Mouse (Mus musculus): ENCODE results near the gene Nfatc2. TPM values are rescaled to one million over a fixed set of nuclear protein-coding genes. Genes with fewer than 3 reads are reported as not detected.

Nfatc2 gene
- total and polyA plus RNA-seq, 3 experiments, result not detected

GRCm38 (mm10) chr2:168640460-168640859, 39.0 kb upstream of the Nfatc2 start:
- no peak for DNase-seq (ENCODE audit: low read depth, low spot score)
- no peak for TF ChIP-seq ZMIZ1 (IDR thresholded peaks at IDR 0.05; ENCODE audit: low read depth, low read length)
- TF ChIP-seq RCOR1 (IDR thresholded peaks at IDR 0.05; ENCODE audit: low read depth, low read length), result no peak
- no peak for TF ChIP-seq MEF2A (IDR thresholded peaks at IDR 0.05; ENCODE audit: extremely low read depth, insufficient replicate concordance, low read depth, low read length, poor library complexity, severe bottlenecking)
- Histone ChIP-seq H3K4me1 (ENCODE audit: control insufficient read depth in 1 of 2, insufficient read depth in 2 of 2, low read length in 2 of 2) (no peaks in the 10 kb centered on the region), H3K79me2 (ENCODE audit: control insufficient read depth, insufficient read depth, low read length, poor library complexity) (no peaks in the 10 kb centered on the region), H3K27ac (ENCODE audit: control insufficient read depth, low read depth, low read length) (no peak overlapping the region), H3K4me3 (ENCODE audit: control insufficient read depth in 1 of 2, insufficient read depth in 1 of 2, low read depth in 2 of 2, low read length in 2 of 2) (no peak overlapping the region), H3K36me3 (ENCODE audit: control insufficient read depth in 1 of 2, insufficient read depth in 2 of 2, low read length in 2 of 2) (no peaks in the 10 kb centered on the region), H3K9me3 (replicated peaks; ENCODE audit: insufficient read depth, low read length) (no peaks in the 10 kb centered on the region), H3K27me3 (ENCODE audit: control insufficient read depth in 1 of 2, insufficient read depth in 2 of 2, low read length in 2 of 2) (no peaks in the 10 kb centered on the region), H3K9ac (ENCODE audit: control insufficient read depth, low read depth, low read length, poor library complexity, severe bottlenecking) (no peak overlapping the region)

GRCm38 (mm10) chr2:168634881-168635280, 33.4 kb upstream of the Nfatc2 start:
- no peak overlapping the region for H3K4me3 ChIP-seq (ENCODE audit: control insufficient read depth in 1 of 2, insufficient read depth in 1 of 2, low read depth in 2 of 2, low read length in 2 of 2)
- TF ChIP-seq MEF2A (IDR thresholded peaks at IDR 0.05; ENCODE audit: extremely low read depth, insufficient replicate concordance, low read depth, low read length, poor library complexity, severe bottlenecking), result no peak
- no peak for TF ChIP-seq CHD2 (IDR thresholded peaks at IDR 0.05; ENCODE audit: low read length)
- no peak for TF ChIP-seq EP300 (IDR thresholded peaks at IDR 0.05; ENCODE audit: low read depth in 1 of 2, low read length in 2 of 2)
- no peak for TF ChIP-seq E2F4 (IDR thresholded peaks at IDR 0.05; ENCODE audit: borderline replicate concordance, low read depth, low read length)
- TF ChIP-seq MAFK (IDR thresholded peaks at IDR 0.05; ENCODE audit: borderline replicate concordance, low read depth, low read length), result no peak
- TF ChIP-seq KAT2A (conservative IDR thresholded peaks at IDR 0.05; ENCODE audit: low read depth, low read length), result no peak
- no peak for TF ChIP-seq MYC (IDR thresholded peaks at IDR 0.05; ENCODE audit: low read depth, low read length)
- TF ChIP-seq SIN3A (IDR thresholded peaks at IDR 0.05; ENCODE audit: low read length), result no peak
- TF ChIP-seq ELF1 (IDR thresholded peaks at IDR 0.05; ENCODE audit: low read depth, low read length), result no peak
- TF ChIP-seq POLR2A (IDR thresholded peaks at IDR 0.05; ENCODE audit: control insufficient read depth in 1 of 2, insufficient read depth in 1 of 2, low read depth in 1 of 2, low read length in 2 of 2, poor library complexity in 1 of 2), result no peak
- TF ChIP-seq MXI1 (IDR thresholded peaks at IDR 0.05; ENCODE audit: low read depth, low read length), result no peak
- no peak for TF ChIP-seq POLR2AphosphoS5 (IDR thresholded peaks at IDR 0.05; ENCODE audit: borderline replicate concordance, low read depth, low read length)
- TF ChIP-seq TAL1 (IDR thresholded peaks at IDR 0.05; ENCODE audit: low read length), result no peak
- no peak for TF ChIP-seq NRF1 (IDR thresholded peaks at IDR 0.05; ENCODE audit: insufficient read depth, low read depth, low read length, poor library complexity, severe bottlenecking)
- no peak for TF ChIP-seq RAD21 (IDR thresholded peaks at IDR 0.05; ENCODE audit: low read depth, low read length)
- no peak for TF ChIP-seq ZNF384 (IDR thresholded peaks at IDR 0.05; ENCODE audit: low read depth, low read length)
- no peak for TF ChIP-seq RCOR1 (IDR thresholded peaks at IDR 0.05; ENCODE audit: low read depth, low read length)
- TF ChIP-seq USF2 (IDR thresholded peaks at IDR 0.05; ENCODE audit: borderline replicate concordance in 1 of 2, insufficient read depth in 1 of 2, low read depth in 1 of 2, low read length in 2 of 2), result no peak
- no peak for TF ChIP-seq JUND (IDR thresholded peaks at IDR 0.05; ENCODE audit: low read depth, low read length)
- no peaks in the 10 kb centered on the region for H3K27me3 ChIP-seq (ENCODE audit: control insufficient read depth in 1 of 2, insufficient read depth in 2 of 2, low read length in 2 of 2)
- no peak for DNase-seq (ENCODE audit: low read depth, low spot score)
- no peak overlapping the region for H3K9ac ChIP-seq (ENCODE audit: control insufficient read depth, low read depth, low read length, poor library complexity, severe bottlenecking)
- no peaks in the 10 kb centered on the region for H3K79me2 ChIP-seq (ENCODE audit: control insufficient read depth, insufficient read depth, low read length, poor library complexity)
- no peak overlapping the region for H3K27ac ChIP-seq (ENCODE audit: control insufficient read depth, low read depth, low read length)
- H3K4me1 ChIP-seq (ENCODE audit: control insufficient read depth in 1 of 2, insufficient read depth in 2 of 2, low read length in 2 of 2), result no peaks in the 10 kb centered on the region
- H3K9me3 ChIP-seq (replicated peaks; ENCODE audit: insufficient read depth, low read length), result no peaks in the 10 kb centered on the region
- no peaks in the 10 kb centered on the region for H3K36me3 ChIP-seq (ENCODE audit: control insufficient read depth in 1 of 2, insufficient read depth in 2 of 2, low read length in 2 of 2)

Measured in MEL (cell line).